Mouse (Mus musculus) midbrain, embryonic 14.5 days (tissue): ENCODE data around the gene Abcf2. TPM values are rescaled to one million over a fixed set of nuclear protein-coding genes. Genes with fewer than 3 reads are reported as not detected.

Experiments used
- ATAC-seq: fragments of 200-750 bp; cut with Nextera tagmentation; 2 replicates; pipeline ENCODE4 v1.8.0; 2017; ENCODE audit warnings: moderate number of reproducible peaks, moderate library complexity; ENCODE audit not compliant: low FRiP score, low TSS enrichment
- DNase-seq: peaks from one replicate; pipeline ENCODE4 v3.0.0-alpha.2; 2015
- H3K27ac ChIP-seq: fragments of 300-500 bp; sonication (generic); replicated peaks from 2 replicates; pipeline ENCODE4 v1.5.1; 2014; ENCODE audit warnings: mild to moderate bottlenecking, low read depth, low read length, moderate library complexity
- H3K27me3 ChIP-seq: fragments of 300-500 bp; sonication (generic); 2 replicates; pipeline ENCODE4 v1.6.1; 2014; ENCODE audit warnings: low read length, control low read depth, mixed read lengths; ENCODE audit not compliant: control insufficient read depth, insufficient read depth
- H3K36me3 ChIP-seq: fragments of 300-500 bp; sonication (generic); 2 replicates; pipeline ENCODE4 v1.6.1; 2014; ENCODE audit warnings: low read length, control low read depth; ENCODE audit not compliant: control insufficient read depth, insufficient read depth
- H3K4me1 ChIP-seq: fragments of 300-500 bp; sonication (generic); 2 replicates; pipeline ENCODE4 v1.6.1; 2014; ENCODE audit warnings: mild to moderate bottlenecking, antibody characterized with exemption, low read length, control low read depth; ENCODE audit not compliant: control insufficient read depth, insufficient read depth
- H3K4me2 ChIP-seq: fragments of 300-500 bp; sonication (generic); 2 replicates; pipeline ENCODE4 v1.6.1; 2014; ENCODE audit warnings: mild to moderate bottlenecking, low read length, moderate library complexity
- H3K4me3 ChIP-seq: fragments of 300-500 bp; sonication (generic); replicated peaks from 2 replicates; pipeline ENCODE4 v1.5.1; 2014; ENCODE audit warnings: low read depth, low read length
- H3K9ac ChIP-seq: fragments of 300-500 bp; sonication (generic); replicated peaks from 2 replicates; pipeline ENCODE4 v1.6.1; 2014; ENCODE audit warnings: mild to moderate bottlenecking, low read length, moderate library complexity
- H3K9me3 ChIP-seq: fragments of 300-500 bp; sonication (generic); 2 replicates; pipeline ENCODE4 v1.6.1; 2016; ENCODE audit warnings: low read length, control low read depth, mixed read lengths; ENCODE audit not compliant: control insufficient read depth
- WGBS: fragments of 180-500 bp; shearing (Covaris S2); extraction: QIAGEN DNeasy Blood & Tissue Kit; methylation state at CpG from one replicate; pipeline ENCODE4 v1.1.7; 2014; 5-methylcytosine and 5-hydroxymethylcytosine counted together
- polyA plus RNA-seq: library from polyadenylated mRNA; unstranded; fragments of >200 nt; fragmentation: Nextera tagmentation; extraction: Ambion mirVana; gene quantifications from 2 replicates; pipeline ENCODE4 v1.2.1, GENCODE M21; 2014

Gene Abcf2
- polyA plus RNA-seq, 1 experiment from 2014 or later: 88.1 TPM

- H3K27ac ChIP-seq: peak overlapping the region; percentile 77
- H3K4me1 ChIP-seq: peaks cover 67% of the 10 kb centered on the region
- H3K36me3 ChIP-seq: peaks cover 27% of the 10 kb centered on the region
- H3K27me3 ChIP-seq: no peaks in the 10 kb centered on the region
- H3K9me3 ChIP-seq: no peaks in the 10 kb centered on the region
- H3K4me3 ChIP-seq: peak overlapping the region; percentile 51
- 21% methylated on average over 15 of the region's 15 CpGs for WGBS
- peak overlapping the region; percentile 80 for H3K9ac ChIP-seq
- H3K4me2 ChIP-seq: peak overlapping the region; percentile 95
- no peak for ATAC-seq
- DNase-seq: peak; percentile 49
Observed at GRCm38 (mm10) chr5:24597901-24598569, 20.8 kb upstream of the Abcf2 start.

- H3K9me3 ChIP-seq: no peaks in the 10 kb centered on the region
- DNase-seq (peak; percentile 90), ATAC-seq (peak; percentile 28)
- peak overlapping the region; percentile 56 for H3K4me2 ChIP-seq
- peak overlapping the region; percentile 24 for H3K4me3 ChIP-seq
- peaks cover 34% of the 10 kb centered on the region for H3K36me3 ChIP-seq
- peak overlapping the region; percentile 93 for H3K27ac ChIP-seq
- 25% methylated on average over 2 of the region's 2 CpGs for WGBS
- peaks cover 62% of the 10 kb centered on the region for H3K4me1 ChIP-seq
- peak overlapping the region; percentile 46; the same call in 1 of the 2 replicates for H3K9ac ChIP-seq
- no peaks in the 10 kb centered on the region for H3K27me3 ChIP-seq
Observed at GRCm38 (mm10) chr5:24597221-24597728, 20.0 kb upstream of the Abcf2 start.

- WGBS: 2% methylated on average over 11 of the region's 11 CpGs
Observed at GRCm38 (mm10) chr5:24596519-24597171, 19.4 kb upstream of the Abcf2 start.

DNA sequence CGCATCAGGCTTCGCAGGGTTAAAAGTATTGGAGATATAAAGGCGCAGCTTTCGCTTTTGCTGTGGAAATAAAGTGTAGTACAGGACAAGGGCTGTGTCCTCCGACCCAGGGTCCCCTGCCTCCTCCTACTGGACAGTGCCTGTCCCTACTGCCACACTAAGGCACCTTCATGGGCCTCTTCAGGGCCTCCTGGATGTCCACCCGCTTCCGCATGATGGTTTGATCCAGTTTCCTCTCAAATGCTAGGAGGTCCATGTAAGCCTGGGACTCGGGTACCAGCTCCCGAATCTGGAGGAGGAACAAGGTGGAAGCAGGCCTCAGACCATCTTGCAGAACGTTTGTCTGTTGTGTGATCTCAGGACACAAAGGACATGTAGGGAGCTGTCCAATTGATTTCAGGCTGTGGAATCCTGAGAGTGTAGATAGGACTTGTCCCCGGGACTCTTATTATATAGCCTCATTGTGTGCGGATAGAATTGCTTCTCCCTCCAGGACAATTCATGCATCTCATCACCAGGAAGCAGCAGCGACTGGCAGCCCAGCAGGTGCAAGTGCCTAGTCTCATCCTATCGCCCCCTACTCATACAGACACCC is 18.6 kb upstream of the Abcf2 start:
- H3K36me3 ChIP-seq: peaks cover 48% of the 10 kb centered on the region
- no peaks in the 10 kb centered on the region for H3K27me3 ChIP-seq
- H3K9ac ChIP-seq: peak overlapping the region; percentile 46
- ATAC-seq (peak; percentile 1; the same call in 1 of the 2 replicates), DNase-seq (peak; percentile 56)
- no peaks in the 10 kb centered on the region for H3K9me3 ChIP-seq
- WGBS: 33% methylated on average over 14 of the region's 14 CpGs
- H3K4me2 ChIP-seq: peak overlapping the region; percentile 56
- peaks cover 52% of the 10 kb centered on the region for H3K4me1 ChIP-seq
- peak overlapping the region; percentile 93 for H3K27ac ChIP-seq
- H3K4me3 ChIP-seq: 0 out of 2 replicates have a peak overlapping the region, but pooled peaks have one; percentile 24

More at GRCm38 (mm10) chr5:24596519-24597171, 19.4 kb upstream of the Abcf2 start:
- H3K36me3 ChIP-seq: peaks cover 41% of the 10 kb centered on the region
- peaks cover 58% of the 10 kb centered on the region for H3K4me1 ChIP-seq
- DNase-seq (peak; percentile 88), ATAC-seq (peak; percentile 46; the same call in 1 of the 2 replicates)
- H3K9me3 ChIP-seq: no peaks in the 10 kb centered on the region
- peak overlapping the region; percentile 93 for H3K27ac ChIP-seq
- peak overlapping the region; percentile 56 for H3K4me2 ChIP-seq
- no peaks in the 10 kb centered on the region for H3K27me3 ChIP-seq
- peak overlapping the region; percentile 46 for H3K9ac ChIP-seq
- peak overlapping the region; percentile 24 for H3K4me3 ChIP-seq

- Histone ChIP-seq H3K27me3 (no peaks in the 10 kb centered on the region), H3K4me3 (no peak overlapping the region), H3K9ac (peak overlapping the region; percentile 46), H3K36me3 (peaks cover 55% of the 10 kb centered on the region), H3K9me3 (no peaks in the 10 kb centered on the region), H3K4me1 (peaks cover 46% of the 10 kb centered on the region), H3K27ac (peak overlapping the region; percentile 93), H3K4me2 (peak overlapping the region; percentile 56; the same call in 1 of the 2 replicates)
- 91% methylated on average over 5 of the region's 5 CpGs for WGBS
- DNase-seq: no peak
- no peak for ATAC-seq
Observed at GRCm38 (mm10) chr5:24595261-24595660, 18.0 kb upstream of the Abcf2 start.

GRCm38 (mm10) chr5:24594346-24594745 is 17.1 kb upstream of the Abcf2 start:
- Histone ChIP-seq H3K4me2 (no peak overlapping the region), H3K27me3 (no peaks in the 10 kb centered on the region), H3K9me3 (no peaks in the 10 kb centered on the region), H3K4me1 (peaks cover 40% of the 10 kb centered on the region), H3K9ac (no peak overlapping the region), H3K27ac (no peak overlapping the region), H3K4me3 (no peak overlapping the region), H3K36me3 (peaks cover 59% of the 10 kb centered on the region)
- DNase-seq (no peak), ATAC-seq (no peak)
- 89% methylated on average over 5 of the region's 5 CpGs for WGBS

GRCm38 (mm10) chr5:24593928-24594327 is 16.7 kb upstream of the Abcf2 start:
- Histone ChIP-seq H3K4me2 (no peak overlapping the region), H3K9me3 (no peaks in the 10 kb centered on the region), H3K27me3 (no peaks in the 10 kb centered on the region), H3K36me3 (peaks cover 63% of the 10 kb centered on the region), H3K4me1 (peaks cover 35% of the 10 kb centered on the region), H3K9ac (no peak overlapping the region), H3K4me3 (no peak overlapping the region), H3K27ac (no peak overlapping the region)
- 72% methylated on average over 10 of the region's 10 CpGs for WGBS
- no peak for ATAC-seq
- no peak for DNase-seq

- 78% methylated on average over 10 of the region's 10 CpGs for WGBS
- Histone ChIP-seq H3K9me3 (no peaks in the 10 kb centered on the region), H3K27me3 (no peaks in the 10 kb centered on the region), H3K27ac (no peak overlapping the region), H3K4me1 (peaks cover 28% of the 10 kb centered on the region), H3K4me2 (no peak overlapping the region), H3K4me3 (no peak overlapping the region), H3K36me3 (peaks cover 67% of the 10 kb centered on the region), H3K9ac (no peak overlapping the region)
- ATAC-seq (no peak), DNase-seq (no peak)
Observed at GRCm38 (mm10) chr5:24593230-24593629, 16.0 kb upstream of the Abcf2 start.
